Mouse (Mus musculus) layer of hippocampus, postnatal 10 days (tissue): ENCODE results near the gene Hoxc4. TPM values are rescaled to one million over a fixed set of nuclear protein-coding genes. Genes with fewer than 3 reads are reported as not detected.

Source experiments
- DNase-seq, 2 experiments: peaks; one replicate each; pipeline ENCODE4 v3.0.0; 2021; ENCODE audit warnings: low spot score in 2 of 2
- long read RNA-seq: library from polyadenylated mRNA; stranded (forward); transcript quantifications from one replicate; pipeline ENCODE4 v2.0.0, GENCODE M21; 2023
- total RNA-seq, 2 experiments: library from RNA; stranded (reverse); gene quantifications; 2 replicates each; pipeline ENCODE4 v1.2.3; 2021

Gene Hoxc4
- not detected for total RNA-seq
- long read RNA-seq: 0 reads

GRCm38 (mm10) chr15:103018636-103019035 lies at the start of gene Hoxc4:
TSS of gene Hoxc4 (plus strand) at chr15:103018934.
- DNase-seq: no peak

DNA sequence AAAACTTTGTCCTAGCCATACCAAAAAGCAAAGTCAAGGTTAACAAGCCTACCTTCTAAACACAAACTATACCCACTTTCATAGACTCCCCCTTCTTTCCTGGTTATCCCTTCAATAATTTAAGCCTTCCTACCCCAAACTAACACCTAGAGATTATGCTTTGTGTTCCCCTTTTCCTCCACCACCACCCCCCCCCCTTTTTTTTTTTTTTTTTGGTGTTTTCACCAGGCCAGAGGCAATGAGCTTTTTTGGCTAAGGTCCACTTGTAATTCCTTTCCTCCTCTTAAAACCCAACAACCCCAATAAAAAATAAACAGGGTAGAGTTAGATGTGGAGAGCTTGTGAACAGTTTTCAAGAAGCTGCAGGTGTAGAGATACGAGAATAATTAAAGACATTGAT lies 49.4 kb upstream of the Hoxc4 start:
- no peak for DNase-seq

GRCm38 (mm10) chr15:102970740-102971139 lies 48.0 kb upstream of the Hoxc4 start:
- no peak for DNase-seq

DNA sequence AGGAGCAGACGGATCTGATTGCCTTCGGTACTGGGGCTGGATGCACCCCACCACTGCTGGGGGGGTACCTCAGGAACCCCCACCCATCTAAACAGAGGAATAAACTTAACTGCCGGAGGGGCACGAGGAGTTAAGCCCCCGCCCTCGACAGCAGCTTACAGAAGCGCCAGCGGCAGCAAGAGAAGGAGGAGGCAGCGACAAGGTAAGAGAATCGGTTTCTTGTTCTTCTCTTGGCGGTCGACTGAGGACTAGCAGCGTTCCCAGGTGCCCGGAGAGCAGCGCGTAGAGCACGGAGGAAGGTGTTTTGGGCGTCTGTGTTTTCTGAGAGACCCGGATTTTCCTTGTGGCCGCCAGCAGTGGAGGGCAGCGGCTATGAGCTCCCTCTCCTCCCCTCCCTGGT lies 46.5 kb upstream of the Hoxc4 start:
- no peak for DNase-seq

- no peak for DNase-seq
These were observed 46.0 kb upstream of the Hoxc4 start for GRCm38 (mm10) chr15:102972753-102973152.

DNA sequence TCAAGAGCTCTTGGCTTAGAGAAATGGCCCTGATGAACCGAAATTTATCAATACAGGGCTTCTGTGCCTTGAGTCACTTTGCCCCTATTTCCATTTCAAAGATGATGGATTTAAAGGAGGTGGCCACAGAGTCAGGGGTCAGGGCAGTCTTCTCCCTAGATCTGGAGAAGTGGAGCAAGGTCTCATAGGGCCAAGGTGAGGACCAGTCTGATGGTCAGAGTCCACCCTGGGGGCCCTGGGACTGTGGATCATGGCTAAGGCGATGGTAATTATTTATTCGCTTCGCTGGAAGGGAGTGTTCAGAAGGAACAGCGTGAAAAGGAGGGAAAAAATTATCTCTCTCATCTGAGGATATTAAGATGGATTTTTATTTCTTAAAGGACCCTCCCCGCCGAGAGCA lies 43.7 kb upstream of the Hoxc4 start:
- no peak for DNase-seq

DNA sequence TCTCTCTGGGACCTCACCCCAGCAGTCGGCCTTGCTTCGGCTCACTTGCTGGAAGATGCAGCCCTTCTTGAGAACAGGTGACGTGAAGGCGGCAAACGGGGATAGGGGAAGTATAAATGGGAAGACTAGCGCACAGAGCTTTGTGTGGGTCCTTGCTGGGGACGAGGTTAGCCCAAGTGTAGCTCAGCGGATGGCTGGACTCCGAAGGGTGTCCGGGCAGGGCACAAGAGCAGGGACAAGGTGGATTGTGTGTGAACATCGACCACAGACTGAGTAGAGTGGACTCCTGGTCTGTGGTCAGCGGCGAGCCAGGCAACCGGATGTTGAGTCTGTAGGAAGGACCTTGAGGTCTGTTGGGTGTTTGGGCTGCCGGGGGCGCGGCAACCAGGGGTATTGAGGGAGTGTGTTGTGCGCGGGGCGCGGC lies 43.0 kb upstream of the Hoxc4 start:
- DNase-seq: no peak

DNA sequence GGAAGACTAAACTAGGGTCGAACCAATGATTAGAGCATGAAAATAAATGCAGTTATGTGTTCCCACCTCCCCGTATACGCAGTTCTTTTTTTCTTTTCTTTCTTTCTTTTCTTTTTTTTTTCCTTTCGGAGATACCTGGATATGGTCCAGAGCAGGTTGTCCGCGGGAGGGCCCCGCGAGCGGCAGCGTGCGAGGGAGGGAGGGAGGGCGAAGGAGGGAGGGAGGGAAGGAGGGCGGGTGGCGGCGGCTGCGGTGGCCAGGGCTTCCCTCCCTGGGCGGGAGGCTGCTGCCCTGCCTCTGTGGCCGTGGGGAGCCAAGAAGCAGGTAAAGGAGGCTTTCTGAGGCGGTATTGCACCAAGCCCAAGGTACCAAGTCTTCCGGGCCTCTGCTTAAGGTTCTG lies 42.6 kb upstream of the Hoxc4 start, which contains the start of gene Hoxc9:
Gene Hoxc9, plus strand, starts transcription at position 269 of the 400 bp plus-strand sequence.
- no peak for DNase-seq

- DNase-seq: no peak
These were observed 41.9 kb upstream of the Hoxc4 start for GRCm38 (mm10) chr15:102976631-102977422.

GRCm38 (mm10) chr15:102977423-102977974 lies 41.2 kb upstream of the Hoxc4 start:
- no peak for DNase-seq

DNA sequence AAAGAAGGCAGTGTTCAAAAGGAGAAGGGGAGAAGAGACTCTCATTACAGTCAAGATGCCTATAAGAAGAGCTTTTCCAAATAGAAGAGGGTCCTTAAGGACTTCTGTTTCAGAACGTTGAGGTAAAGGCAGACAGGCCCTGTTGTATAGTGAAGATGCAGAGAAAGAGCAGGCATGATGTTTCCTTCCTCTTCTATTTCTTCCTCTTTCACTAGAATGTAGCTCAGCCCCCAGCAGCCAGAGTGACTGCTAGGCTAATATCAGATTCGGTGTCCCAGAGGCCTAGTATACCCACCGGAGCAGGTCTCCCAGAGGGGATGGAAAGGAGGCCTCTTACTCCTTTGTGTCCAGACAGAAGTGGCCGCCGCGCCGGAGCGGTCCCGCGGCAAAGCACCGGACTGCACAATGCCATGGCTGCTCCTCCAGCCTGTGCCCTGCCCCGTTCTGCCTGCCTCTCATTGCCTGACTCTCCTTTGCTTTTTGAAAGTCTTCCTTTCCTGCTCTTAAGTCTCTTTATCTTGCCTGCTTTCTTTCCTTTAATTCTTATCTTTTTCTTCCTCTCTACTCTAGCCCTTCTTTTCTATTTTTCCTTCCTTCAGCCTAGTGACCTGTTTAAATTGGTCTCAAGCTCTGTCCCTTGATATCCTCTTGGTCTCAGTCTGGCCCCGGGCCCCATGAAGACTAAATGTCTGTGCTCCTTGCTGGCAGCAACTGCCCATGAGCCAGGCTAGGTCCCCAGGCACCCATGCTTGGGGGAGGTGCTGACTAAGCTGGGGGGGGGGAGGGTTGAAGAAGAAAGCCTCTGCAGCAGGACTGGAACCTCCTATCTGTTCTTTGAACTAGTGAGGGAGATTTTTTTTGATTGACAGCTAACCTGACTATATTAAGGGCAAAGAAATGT lies 39.9 kb upstream of the Hoxc4 start:
- no peak for DNase-seq

- DNase-seq: no peak
These were observed 38.8 kb upstream of the Hoxc4 start for GRCm38 (mm10) chr15:102979936-102980335.

DNA sequence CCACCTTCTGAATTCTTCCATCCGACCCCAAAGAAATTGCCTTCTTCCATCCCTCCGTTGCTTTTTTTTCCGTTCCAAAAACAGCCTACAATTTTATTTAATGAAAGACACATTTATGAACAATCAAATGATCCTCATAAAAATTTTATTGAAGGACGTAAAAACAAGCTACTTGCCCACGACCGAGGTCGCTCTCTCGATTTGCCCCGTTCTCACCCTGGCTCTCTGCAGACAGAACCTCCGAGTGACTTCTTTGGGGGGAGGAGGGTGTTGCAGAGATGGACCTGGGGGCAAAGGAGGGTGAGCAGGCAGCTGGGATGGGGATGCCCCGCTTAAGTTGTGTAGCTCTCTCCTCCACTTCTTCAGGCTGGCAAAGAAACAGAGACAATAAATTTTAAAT lies 38.4 kb upstream of the Hoxc4 start:
- no peak for DNase-seq

DNA sequence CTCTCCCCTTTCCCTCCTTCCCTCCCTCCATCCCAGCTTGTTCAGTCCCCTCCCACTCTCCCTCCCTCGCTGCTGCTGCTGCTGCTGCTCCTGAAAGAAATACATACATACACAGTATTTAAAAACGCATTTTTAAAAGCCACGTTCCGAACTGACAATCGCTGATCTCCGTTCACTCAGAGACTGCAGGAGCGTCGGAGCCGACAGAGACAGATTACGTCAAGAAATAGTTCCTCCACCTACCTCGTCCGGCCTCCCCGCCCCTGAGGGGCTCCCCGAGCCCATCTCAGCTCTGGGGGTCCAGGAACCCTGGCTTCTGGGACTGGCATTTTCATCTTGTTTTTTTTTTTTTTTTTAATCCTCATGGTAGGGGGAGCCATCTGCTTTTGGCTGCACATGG lies 37.8 kb upstream of the Hoxc4 start:
- DNase-seq: no peak

DNA sequence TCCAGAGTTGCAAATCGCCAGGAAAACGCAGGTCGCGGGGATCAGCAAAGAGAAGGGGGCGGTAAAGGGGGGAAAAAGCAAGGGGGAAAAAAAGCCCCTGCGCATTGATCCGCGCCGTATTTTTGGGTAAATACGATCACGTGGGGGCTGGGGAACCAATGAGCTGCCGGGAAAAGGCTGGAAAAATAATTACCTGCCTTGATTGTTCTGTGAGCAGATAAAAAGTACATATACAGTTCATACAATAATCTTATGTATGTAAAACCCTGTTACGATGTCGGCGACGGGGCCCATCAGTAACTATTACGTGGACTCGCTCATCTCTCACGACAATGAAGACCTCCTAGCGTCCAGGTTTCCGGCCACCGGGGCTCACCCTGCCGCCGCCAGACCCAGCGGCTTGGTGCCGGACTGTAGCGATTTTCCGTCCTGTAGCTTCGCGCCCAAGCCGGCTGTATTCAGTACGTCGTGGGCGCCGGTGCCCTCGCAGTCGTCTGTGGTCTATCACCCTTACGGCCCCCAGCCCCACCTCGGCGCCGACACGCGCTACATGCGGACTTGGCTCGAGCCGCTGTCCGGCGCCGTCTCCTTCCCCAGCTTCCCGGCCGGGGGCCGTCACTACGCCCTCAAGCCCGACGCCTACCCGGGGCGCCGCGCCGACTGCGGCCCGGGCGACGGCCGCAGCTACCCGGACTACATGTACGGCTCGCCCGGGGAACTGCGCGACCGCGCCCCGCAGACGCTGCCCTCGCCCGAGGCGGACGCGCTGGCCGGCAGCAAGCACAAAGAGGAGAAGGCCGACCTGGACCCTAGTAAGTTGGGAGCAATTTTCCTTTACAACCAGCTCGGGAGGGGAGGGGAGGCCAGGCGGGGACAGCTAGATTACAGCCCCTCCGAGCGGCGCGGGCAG lies 37.1 kb upstream of the Hoxc4 start:
- DNase-seq: no peak

GRCm38 (mm10) chr15:102983716-102984115 lies 35.0 kb upstream of the Hoxc4 start:
- DNase-seq: no peak

- no peak for DNase-seq
These were observed 34.2 kb upstream of the Hoxc4 start for GRCm38 (mm10) chr15:102984521-102984920.

DNA sequence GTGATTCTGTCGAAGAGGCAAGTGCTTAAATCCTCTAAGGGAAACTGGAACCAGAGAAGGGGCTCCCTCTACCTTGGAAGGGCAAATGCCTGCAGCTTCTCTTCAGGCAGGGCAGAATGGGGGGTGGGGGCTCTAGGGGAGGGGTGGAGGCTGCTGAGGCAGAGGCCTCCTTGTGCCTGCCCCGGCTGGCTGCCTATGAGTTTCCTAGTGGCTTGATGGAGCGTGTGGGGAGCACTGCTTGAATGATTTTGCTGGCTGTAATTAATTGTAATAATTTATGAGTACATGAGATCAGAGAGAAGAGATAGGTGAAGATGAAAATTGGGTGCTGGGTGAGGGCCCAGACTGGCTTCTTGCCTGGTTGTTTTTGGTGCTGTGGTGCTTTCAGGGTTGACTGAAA lies 33.8 kb upstream of the Hoxc4 start:
- no peak for DNase-seq

DNA sequence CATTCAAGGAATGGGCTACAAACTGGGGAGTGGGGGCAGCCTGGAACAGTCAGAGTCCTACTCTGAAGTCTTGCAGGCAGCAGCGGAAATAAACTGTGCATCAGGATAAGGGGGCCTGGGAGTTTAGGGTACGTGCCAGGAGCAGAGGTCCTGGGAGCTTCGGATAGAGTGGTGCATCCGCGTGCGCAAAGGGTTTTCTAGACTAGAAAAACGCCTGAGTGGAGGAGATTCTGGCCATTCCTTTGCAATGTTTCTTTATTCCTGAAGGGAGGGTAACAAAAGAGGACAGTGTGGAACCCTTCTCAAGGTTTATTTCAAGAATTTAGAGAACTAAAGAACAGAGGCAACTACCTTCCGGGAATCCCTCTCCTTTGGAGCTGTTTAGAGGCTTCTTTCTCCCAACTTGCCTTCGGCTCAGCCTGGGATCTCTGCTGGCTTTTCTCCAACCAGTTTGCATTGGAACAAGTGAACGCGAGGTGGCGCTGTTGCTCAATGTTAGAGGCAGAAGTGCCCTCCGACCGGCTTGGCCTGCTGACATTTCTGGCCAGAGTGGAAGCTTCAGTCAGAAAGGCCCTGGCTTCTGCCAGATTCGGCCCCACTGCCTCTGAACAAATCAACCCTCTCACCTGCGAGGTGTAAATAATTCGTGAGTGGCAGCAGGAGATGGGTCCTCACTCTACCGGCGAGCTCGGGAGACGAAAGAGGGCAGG lies 31.5 kb upstream of the Hoxc4 start:
- DNase-seq: peak; percentile 92 to 93

GRCm38 (mm10) chr15:102988078-102988477 lies 30.7 kb upstream of the Hoxc4 start:
- DNase-seq: no peak
